Mouse (Mus musculus): ENCODE measurements at regions not wholly inside any gene's neighbourhood (a gene's known extent, or its start where the extent isn't known, plus 50 kb on each side); places are given as distances from the start of the nearest gene placed in this dataset.

- Histone ChIP-seq H3K27me3 (ENCODE audit: control insufficient read depth, insufficient read depth, low read length) (no peaks in the 10 kb centered on the region), H3K4me1 (replicated peaks; ENCODE audit: control insufficient read depth in 2 of 2, insufficient read depth in 2 of 2, low read length in 1 of 2) (no peaks in the 10 kb centered on the region), H3K9ac (replicated peaks) (no peak overlapping the region), H3K27ac (no peak overlapping the region), H3K4me2 (ENCODE audit: low read depth) (no peak overlapping the region), H3K4me3 (ENCODE audit: insufficient read depth in 1 of 2, low read depth in 2 of 2, low read length in 2 of 2) (no peak overlapping the region), H3K9me3 (ENCODE audit: control insufficient read depth, low read length) (no peaks in the 10 kb centered on the region), H3K36me3 (replicated peaks; ENCODE audit: control insufficient read depth, insufficient read depth, low read depth) (no peaks in the 10 kb centered on the region)
- whole genome bisulfite sequencing (ENCODE audit: insufficient replicate concordance): 57% methylated on average over 10 of the region's 10 CpGs
- no peak for DNase-seq (ENCODE audit: low read depth in 3 of 3, low spot score in 3 of 3)
- ATAC-seq (ENCODE audit: insufficient read depth): no peak
- TF ChIP-seq CTCF (IDR thresholded peaks at IDR 0.05; ENCODE audit: low read depth): no peak
- no peak for TF ChIP-seq EP300 (IDR thresholded peaks at IDR 0.05; ENCODE audit: low read depth)
These were observed 100.6 kb downstream of the Tmem30b start for GRCm38 (mm10) chr12:73445562-73445961.

DNA sequence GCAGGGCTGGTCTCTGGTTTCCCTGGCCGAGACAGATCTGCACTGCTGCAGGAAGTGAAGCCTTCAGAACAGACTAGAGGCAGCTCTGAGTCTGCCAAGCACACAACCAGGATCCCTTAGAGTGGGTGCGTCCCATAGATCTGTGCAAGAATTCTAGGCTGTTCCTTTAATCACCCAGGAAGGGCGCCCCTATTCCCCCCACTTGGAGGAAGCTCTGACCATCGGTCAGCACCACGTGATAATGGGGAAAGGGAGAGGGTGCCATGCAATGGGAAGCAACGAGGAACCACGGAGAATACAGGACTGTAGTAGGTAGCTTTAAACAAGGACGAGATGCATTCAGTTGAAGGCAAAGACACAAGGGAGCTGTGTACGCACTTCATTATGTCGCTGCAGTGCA lies 101.1 kb downstream of the Tmem30b start:
- Histone ChIP-seq H3K36me3 (replicated peaks; ENCODE audit: control insufficient read depth, insufficient read depth, low read depth) (no peaks in the 10 kb centered on the region), H3K9ac (replicated peaks) (no peak overlapping the region), H3K27me3 (ENCODE audit: control insufficient read depth, insufficient read depth, low read length) (no peaks in the 10 kb centered on the region), H3K4me1 (replicated peaks; ENCODE audit: control insufficient read depth in 2 of 2, insufficient read depth in 2 of 2, low read length in 1 of 2) (no peaks in the 10 kb centered on the region), H3K4me3 (ENCODE audit: insufficient read depth in 1 of 2, low read depth in 2 of 2, low read length in 2 of 2) (no peak overlapping the region), H3K27ac (no peak overlapping the region), H3K9me3 (ENCODE audit: control insufficient read depth, low read length) (no peaks in the 10 kb centered on the region), H3K4me2 (ENCODE audit: low read depth) (0 out of 2 replicates have a peak overlapping the region, but pooled peaks have one; percentile 4)
- ATAC-seq (ENCODE audit: insufficient read depth) (no peak), DNase-seq (ENCODE audit: low read depth in 3 of 3, low spot score in 3 of 3) (no peak)
- no peak for TF ChIP-seq EP300 (IDR thresholded peaks at IDR 0.05; ENCODE audit: low read depth)
- TF ChIP-seq CTCF (IDR thresholded peaks at IDR 0.05; ENCODE audit: low read depth): no peak
- WGBS (ENCODE audit: insufficient replicate concordance): 25% methylated on average over 10 of the region's 10 CpGs

- 77% methylated on average over 1 of the region's 1 CpGs for WGBS (ENCODE audit: insufficient replicate concordance)
- no peak overlapping the region for H3K4me2 ChIP-seq (ENCODE audit: low read depth)
- no peaks in the 10 kb centered on the region for H3K4me1 ChIP-seq (replicated peaks; ENCODE audit: control insufficient read depth in 2 of 2, insufficient read depth in 2 of 2, low read length in 1 of 2)
- DNase-seq (ENCODE audit: low read depth in 3 of 3, low spot score in 3 of 3) (no peak), ATAC-seq (ENCODE audit: insufficient read depth) (no peak)
- no peak overlapping the region for H3K27ac ChIP-seq
- H3K9me3 ChIP-seq (ENCODE audit: control insufficient read depth, low read length): no peaks in the 10 kb centered on the region
- no peaks in the 10 kb centered on the region for H3K27me3 ChIP-seq (ENCODE audit: control insufficient read depth, insufficient read depth, low read length)
- H3K4me3 ChIP-seq (ENCODE audit: insufficient read depth in 1 of 2, low read depth in 2 of 2, low read length in 2 of 2): no peak overlapping the region
- no peaks in the 10 kb centered on the region for H3K36me3 ChIP-seq (replicated peaks; ENCODE audit: control insufficient read depth, insufficient read depth, low read depth)
- TF ChIP-seq CTCF (IDR thresholded peaks at IDR 0.05; ENCODE audit: low read depth): no peak
- no peak for TF ChIP-seq EP300 (IDR thresholded peaks at IDR 0.05; ENCODE audit: low read depth)
- H3K9ac ChIP-seq (replicated peaks): no peak overlapping the region
These were observed 104.9 kb downstream of the Tmem30b start for GRCm38 (mm10) chr12:73441326-73441725.

- ATAC-seq (ENCODE audit: insufficient read depth): no peak
- Histone ChIP-seq H3K4me3 (ENCODE audit: insufficient read depth in 1 of 2, low read depth in 2 of 2, low read length in 2 of 2) (no peak overlapping the region), H3K36me3 (replicated peaks; ENCODE audit: control insufficient read depth, insufficient read depth, low read depth) (no peaks in the 10 kb centered on the region), H3K4me2 (ENCODE audit: low read depth) (no peak overlapping the region), H3K4me1 (replicated peaks; ENCODE audit: control insufficient read depth in 2 of 2, insufficient read depth in 2 of 2, low read length in 1 of 2) (no peaks in the 10 kb centered on the region), H3K27ac (no peak overlapping the region), H3K9me3 (ENCODE audit: control insufficient read depth, low read length) (no peaks in the 10 kb centered on the region), H3K27me3 (ENCODE audit: control insufficient read depth, insufficient read depth, low read length) (no peaks in the 10 kb centered on the region), H3K9ac (replicated peaks) (no peak overlapping the region)
- WGBS (ENCODE audit: insufficient replicate concordance): 66% methylated on average over 10 of the region's 10 CpGs
- no peak for DNase-seq (ENCODE audit: low read depth in 3 of 3, low spot score in 3 of 3)
- TF ChIP-seq CTCF (IDR thresholded peaks at IDR 0.05; ENCODE audit: low read depth) (no peak), EP300 (IDR thresholded peaks at IDR 0.05; ENCODE audit: low read depth) (no peak)
These were observed 111.5 kb downstream of the Tmem30b start for GRCm38 (mm10) chr12:73434684-73435083.

DNA sequence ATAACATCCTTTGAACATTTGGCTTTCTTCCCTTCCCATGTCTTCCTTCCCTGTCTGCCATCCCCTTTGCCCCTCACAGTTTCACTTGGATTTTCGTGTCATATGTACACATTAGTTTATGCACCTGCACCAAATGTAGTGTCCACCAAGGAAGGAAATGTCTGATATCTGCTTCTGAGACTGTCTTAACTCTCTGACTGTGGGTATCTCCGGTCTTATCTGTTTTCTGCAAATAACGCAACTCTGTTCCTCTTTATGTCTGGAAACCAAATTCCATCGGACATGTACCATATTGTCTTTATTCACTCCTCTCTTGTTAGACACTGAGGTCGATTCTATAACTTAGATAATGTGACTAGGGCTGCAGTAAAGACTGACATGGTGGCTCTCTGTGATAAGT lies 113.6 kb downstream of the Tmem30b start:
- H3K9ac ChIP-seq (replicated peaks): no peak overlapping the region
- no peaks in the 10 kb centered on the region for H3K9me3 ChIP-seq (ENCODE audit: control insufficient read depth, low read length)
- ATAC-seq (ENCODE audit: insufficient read depth) (no peak), DNase-seq (ENCODE audit: low read depth in 3 of 3, low spot score in 3 of 3) (no peak)
- no peak overlapping the region for H3K27ac ChIP-seq
- TF ChIP-seq CTCF (IDR thresholded peaks at IDR 0.05; ENCODE audit: low read depth): no peak
- TF ChIP-seq EP300 (IDR thresholded peaks at IDR 0.05; ENCODE audit: low read depth): no peak
- no peaks in the 10 kb centered on the region for H3K4me1 ChIP-seq (replicated peaks; ENCODE audit: control insufficient read depth in 2 of 2, insufficient read depth in 2 of 2, low read length in 1 of 2)
- no peak overlapping the region for H3K4me2 ChIP-seq (ENCODE audit: low read depth)
- 8% methylated on average over 5 of the region's 5 CpGs for WGBS (ENCODE audit: insufficient replicate concordance)
- H3K27me3 ChIP-seq (ENCODE audit: control insufficient read depth, insufficient read depth, low read length): no peaks in the 10 kb centered on the region
- H3K4me3 ChIP-seq (ENCODE audit: insufficient read depth in 1 of 2, low read depth in 2 of 2, low read length in 2 of 2): no peak overlapping the region
- no peaks in the 10 kb centered on the region for H3K36me3 ChIP-seq (replicated peaks; ENCODE audit: control insufficient read depth, insufficient read depth, low read depth)
